Mouse (Mus musculus) gastrocnemius, adult 2 months (tissue): ENCODE measurements around the gene Jak2. TPM values are rescaled to one million over a fixed set of nuclear protein-coding genes. Genes with fewer than 3 reads are reported as not detected.
A peak's percentile ranks its signal among the peaks of the same experiment; 100 is the strongest.

Experiments used
- DNase-seq: peaks from one replicate; pipeline ENCODE4 v3.0.0; 2022
- H3K27ac ChIP-seq: fragments of 200-600 bp; 2 replicates; pipeline ENCODE4 v1.8.1; 2022; ENCODE audit warnings: mild to moderate bottlenecking
- H3K4me3 ChIP-seq: fragments of 200-600 bp; 2 replicates; pipeline ENCODE4 v1.8.1; 2022; ENCODE audit warnings: mild to moderate bottlenecking, moderate library complexity
- CTCF ChIP-seq: fragments of 200-600 bp; IDR thresholded peaks from 2 replicates; pipeline ENCODE4 v1.8.1; 2022; ENCODE audit warnings: antibody characterized with exemption, mild to moderate bottlenecking, moderate library complexity
- intact Hi-C: fragments of 180-260 bp; cut with DNase I; formaldehyde crosslinking; loops from one replicate; pipeline ENCODE4 v1.15.1; 2025
- total RNA-seq, 2 experiments: library from RNA; stranded (reverse); gene quantifications; 2 replicates each; pipeline ENCODE4 v1.2.3; 2021

Gene Jak2
- total RNA-seq, 2 experiments from 2014 or later = 19.9 to 34.9 TPM

DNA sequence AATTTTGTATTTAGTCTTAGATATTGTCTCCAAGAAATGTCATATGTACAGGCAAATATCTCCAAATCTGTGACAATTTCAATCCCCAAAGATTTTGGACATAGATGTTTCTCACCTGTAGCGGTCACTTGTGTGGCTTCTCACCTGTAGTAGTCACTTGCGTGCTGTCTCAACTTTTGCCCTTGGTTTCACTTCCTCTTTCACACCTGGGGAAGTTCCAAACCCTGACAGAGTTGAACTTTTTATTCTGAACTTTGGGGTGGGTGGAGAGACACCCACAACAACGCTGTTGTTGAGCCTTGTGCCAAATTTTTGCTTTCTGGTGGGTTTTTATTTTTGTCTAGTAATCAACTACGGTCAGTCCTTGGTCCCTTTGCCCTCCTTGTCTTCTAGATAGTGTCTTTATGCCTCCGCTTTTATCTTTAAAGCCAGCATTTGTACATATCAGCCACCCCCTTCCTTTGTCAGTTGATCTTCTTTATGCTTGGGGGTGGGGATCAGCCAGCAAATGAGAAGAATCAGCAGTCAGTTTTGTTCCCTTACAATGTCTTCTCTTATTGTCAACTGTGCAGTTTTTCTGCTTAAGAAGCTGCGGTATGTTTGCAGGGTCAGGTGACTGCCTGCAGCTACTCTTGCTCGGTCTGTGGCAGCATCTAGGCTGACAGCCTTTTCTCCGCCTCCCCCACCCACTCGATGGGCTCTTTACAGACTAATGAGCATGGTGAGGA is 14.8 kb upstream of the Jak2 start:
- no peak for TF ChIP-seq CTCF
- intact Hi-C loops = no loop called here
- no peak for DNase-seq
- Histone ChIP-seq H3K27ac (no peak overlapping the region), H3K4me3 (no peak overlapping the region)

- Histone ChIP-seq H3K27ac (no peak overlapping the region), H3K4me3 (no peak overlapping the region)
- TF ChIP-seq CTCF = no peak
- no peak for DNase-seq
- intact Hi-C loops = no loop called here
These were observed 13.5 kb upstream of the Jak2 start for GRCm38 (mm10) chr19:29238171-29238570.

DNA sequence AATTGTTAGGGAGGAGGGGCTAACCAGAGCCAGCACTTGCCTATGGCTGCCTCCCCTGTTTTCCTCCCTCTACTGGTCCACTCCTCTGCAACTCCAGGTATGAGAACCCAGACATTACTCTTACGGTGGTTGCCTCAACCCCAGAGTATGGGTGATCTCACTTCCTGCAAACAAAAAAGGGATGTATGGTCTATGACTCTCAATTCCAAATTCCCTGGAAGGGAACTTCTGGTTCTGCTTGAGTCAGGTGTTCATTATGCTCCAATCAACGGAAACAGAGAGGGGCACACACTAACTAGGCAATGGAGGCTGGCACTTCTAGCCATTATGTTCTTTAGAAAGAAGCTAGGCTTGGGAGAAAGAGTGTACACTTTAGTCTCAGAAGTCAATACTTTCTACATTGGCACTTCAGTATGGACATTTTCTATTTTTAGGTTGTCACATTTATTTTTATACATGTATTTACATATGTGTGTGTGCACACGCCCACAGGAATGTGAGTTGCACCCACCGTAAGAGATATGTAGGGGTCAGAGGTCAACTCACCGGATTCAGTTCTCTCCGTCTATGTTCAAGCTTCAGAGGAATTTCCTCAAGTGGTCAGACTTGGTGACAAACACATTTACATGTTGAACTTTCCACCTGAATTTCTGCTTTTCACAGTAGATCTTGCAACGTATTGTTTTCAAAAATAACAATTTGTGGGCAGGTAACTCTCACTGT is 12.0 kb upstream of the Jak2 start:
- DNase-seq = no peak
- no peak overlapping the region for H3K4me3 ChIP-seq
- H3K27ac ChIP-seq = no peak overlapping the region
- intact Hi-C loops = no loop called here
- TF ChIP-seq CTCF = no peak

DNA sequence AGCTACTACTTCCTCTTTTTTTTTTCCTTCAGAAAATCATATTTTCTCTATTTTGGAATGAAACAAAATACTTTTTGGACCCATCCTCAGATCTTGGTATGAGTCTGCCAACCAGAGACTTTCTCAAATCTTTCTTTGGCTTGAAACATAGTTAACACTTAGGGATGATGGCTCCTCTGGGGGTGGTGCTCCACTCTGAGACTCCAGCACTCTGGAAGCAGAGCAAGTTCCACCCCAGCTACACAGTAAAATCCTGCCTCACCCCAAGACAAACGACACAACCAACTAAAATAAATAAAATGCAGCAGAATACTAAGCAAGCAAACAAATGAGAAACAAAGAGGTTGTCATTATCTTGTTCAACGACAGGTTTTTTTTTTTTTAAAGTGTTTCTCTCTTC is 11.0 kb upstream of the Jak2 start:
- Histone ChIP-seq H3K4me3 (no peak overlapping the region), H3K27ac (no peak overlapping the region)
- intact Hi-C loops = no loop called here
- DNase-seq = no peak
- TF ChIP-seq CTCF = no peak

DNA sequence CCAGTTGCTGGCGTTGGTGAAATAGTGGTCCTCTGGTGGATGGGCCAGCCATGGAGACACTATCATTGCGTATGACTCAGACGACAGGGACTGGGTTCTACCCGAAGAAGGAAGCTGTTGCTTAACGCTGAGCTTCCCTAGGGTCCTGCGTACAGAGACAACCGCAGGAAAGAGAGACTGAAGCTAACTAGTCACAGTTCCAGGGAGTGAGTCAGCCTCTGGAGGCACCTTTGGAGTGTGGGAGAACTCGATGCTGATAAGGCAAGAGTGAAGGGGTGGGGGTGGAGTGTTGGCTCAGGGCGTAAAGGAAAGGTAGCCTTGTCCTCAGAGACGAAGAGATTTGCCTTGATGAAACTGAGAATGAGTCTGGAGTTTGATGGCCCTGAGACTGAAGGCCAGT is 10.0 kb upstream of the Jak2 start:
- DNase-seq = no peak
- H3K27ac ChIP-seq = no peak overlapping the region; the same call in 1 of the 2 replicates
- no peak overlapping the region for H3K4me3 ChIP-seq
- intact Hi-C loops = no loop called here
- no peak for TF ChIP-seq CTCF

- DNase-seq = no peak
- TF ChIP-seq CTCF = no peak
- intact Hi-C loops = loop anchor here (5.0 kb wide), 3 partner anchors 113 to 278 kb away; partner anchors contain the start of gene Rcl1
- Histone ChIP-seq H3K4me3 (peak overlapping the region; percentile 92), H3K27ac (peak overlapping the region; percentile 96; the same call in 1 of the 2 replicates)
These were observed 1.7 kb upstream of the Jak2 start for GRCm38 (mm10) chr19:29249933-29250332.

GRCm38 (mm10) chr19:29251958-29252801 is 552 bp downstream of the Jak2 start:
- peak; percentile 34 for DNase-seq
- peak overlapping the region; percentile 92 for H3K4me3 ChIP-seq
- intact Hi-C loops = loop anchor here (5.0 kb wide), 3 partner anchors 115 to 280 kb away; partner anchors contain the start of gene Rcl1
- no peak for TF ChIP-seq CTCF
- H3K27ac ChIP-seq = peak overlapping the region; percentile 96

DNA sequence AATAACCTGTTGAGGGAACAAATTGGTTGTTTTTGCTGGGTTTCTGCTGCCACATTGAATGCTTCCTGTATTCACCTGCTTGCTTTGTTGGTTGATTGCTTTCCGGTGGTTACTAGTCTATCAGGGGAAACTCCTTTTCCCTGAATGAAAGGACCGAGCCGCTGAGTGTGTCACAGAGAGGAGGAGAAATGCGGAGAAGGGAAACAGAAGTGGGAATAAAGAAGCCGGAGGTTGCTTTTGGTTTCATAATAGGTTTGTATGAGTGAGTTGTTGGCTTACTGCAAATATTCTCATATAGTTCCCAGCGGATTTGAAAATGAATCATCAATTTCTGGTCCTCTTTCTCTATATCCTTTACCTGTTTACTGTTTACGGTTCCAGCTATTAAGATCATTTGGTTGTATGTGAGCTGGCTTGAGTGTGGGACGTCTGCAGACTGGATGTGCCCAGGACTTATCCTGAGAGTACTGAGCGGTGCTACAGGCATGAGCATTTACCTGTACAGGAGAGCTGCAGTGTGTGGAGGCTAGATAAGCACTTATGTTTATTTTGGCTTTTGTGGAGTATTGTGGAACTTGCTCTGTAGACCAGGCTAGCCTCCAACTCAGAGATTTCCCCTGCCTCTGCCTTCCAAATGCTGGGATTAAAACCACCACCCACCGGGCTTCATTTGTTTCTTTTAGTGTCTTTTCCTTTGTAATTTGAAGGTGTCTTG is 1.4 kb downstream of the Jak2 start:
- Histone ChIP-seq H3K4me3 (peak overlapping the region; percentile 92), H3K27ac (peak overlapping the region; percentile 96)
- no peak for DNase-seq
- no peak for TF ChIP-seq CTCF
- intact Hi-C loops = loop anchor here (1.0 to 5.0 kb wide), 4 partner anchors 116 to 281 kb away; partner anchors contain the start of gene Rcl1

DNA sequence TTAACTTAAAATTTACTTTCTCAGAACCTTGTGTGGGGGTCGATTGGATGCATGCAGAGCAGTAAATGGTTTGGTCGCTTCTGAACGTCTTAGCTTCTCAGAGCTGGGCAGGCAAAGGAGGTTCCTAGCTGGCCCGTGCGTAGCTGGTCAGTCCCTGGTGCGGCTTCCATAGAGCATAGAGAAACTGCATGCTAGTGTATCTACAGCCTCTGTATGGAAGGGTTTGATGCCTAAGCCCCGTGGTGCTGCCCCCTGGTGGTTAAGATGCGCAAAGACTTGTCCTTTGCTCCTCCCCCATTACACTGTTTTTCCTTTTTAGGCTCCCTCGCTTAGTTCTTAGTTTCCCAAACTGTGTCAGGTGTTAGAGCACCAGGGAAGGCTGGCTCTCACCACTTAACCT is 2.1 kb downstream of the Jak2 start:
- intact Hi-C loops = loop anchor here (1.0 to 5.0 kb wide), 4 partner anchors 116 to 281 kb away; partner anchors contain the start of gene Rcl1
- H3K4me3 ChIP-seq = peak overlapping the region; percentile 92
- peak; percentile 98 for TF ChIP-seq CTCF
- peak; percentile 87 for DNase-seq
- peak overlapping the region; percentile 96 for H3K27ac ChIP-seq

GRCm38 (mm10) chr19:29254671-29255070 is 3.0 kb downstream of the Jak2 start:
- no peak for TF ChIP-seq CTCF
- intact Hi-C loops = loop anchor here (5.0 kb wide), 3 partner anchors 117 to 282 kb away; partner anchors contain the start of gene Rcl1
- DNase-seq = no peak
- peak overlapping the region; percentile 92 for H3K4me3 ChIP-seq
- H3K27ac ChIP-seq = peak overlapping the region; percentile 96

DNA sequence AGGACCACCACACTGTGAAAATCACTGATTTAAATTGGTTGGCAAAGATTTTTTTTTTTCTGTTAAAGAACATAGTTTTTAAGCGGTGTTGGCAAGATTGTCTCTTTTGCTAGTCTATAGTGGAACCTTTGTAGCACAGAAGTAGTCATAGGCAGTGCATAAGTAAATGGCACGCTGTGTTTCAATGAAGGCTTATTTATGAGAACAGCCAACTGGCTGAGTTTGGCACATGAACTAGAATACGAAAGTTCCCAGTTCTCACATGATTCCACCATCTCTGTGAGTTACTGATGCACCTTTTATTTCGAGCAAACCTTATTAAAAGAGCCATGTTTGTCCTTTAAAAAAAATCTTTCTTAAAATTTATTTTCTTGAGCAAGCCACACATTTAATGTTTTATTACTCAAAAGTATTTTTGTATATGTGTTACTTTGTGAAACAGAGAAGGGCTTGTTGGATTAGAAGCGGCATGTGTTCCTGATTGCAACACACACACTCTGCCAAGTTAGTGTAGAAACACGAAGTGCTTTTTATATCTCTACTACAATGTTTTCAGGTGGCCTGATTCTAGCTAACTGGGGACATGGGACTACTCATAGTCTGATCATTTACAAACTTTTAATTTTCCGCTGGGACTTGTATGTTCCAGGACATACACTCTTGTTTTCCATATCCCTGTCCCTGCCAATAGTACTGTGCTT is 3.8 kb downstream of the Jak2 start:
- peak overlapping the region; percentile 96 for H3K27ac ChIP-seq
- no peak for TF ChIP-seq CTCF
- intact Hi-C loops = no loop called here

More for the DNA sequence above, 3.8 kb downstream of the Jak2 start:
- DNase-seq = no peak
- H3K4me3 ChIP-seq = no peak overlapping the region; the same call in 1 of the 2 replicates
